Mouse (Mus musculus) liver (tissue): ENCODE results near the gene Tmem270.

Source experiments
- DNase-seq: peaks from one replicate; pipeline ENCODE4 v3.0.0-alpha.2; 2020; ENCODE audit warnings: mixed read lengths

Tmem270 gene

GRCm38 (mm10) chr5:134876801-134877200 lies 29.7 kb downstream of the Tmem270 start:
- DNase-seq: no peak

GRCm38 (mm10) chr5:134875245-134875644 lies 31.3 kb downstream of the Tmem270 start:
- DNase-seq: no peak

- no peak for DNase-seq
These were observed 32.3 kb downstream of the Tmem270 start for GRCm38 (mm10) chr5:134873956-134874879.

- DNase-seq: no peak
These were observed 33.5 kb downstream of the Tmem270 start for GRCm38 (mm10) chr5:134873034-134873433.

- DNase-seq: no peak
These were observed 33.9 kb downstream of the Tmem270 start for GRCm38 (mm10) chr5:134872597-134872996.

- no peak for DNase-seq
These were observed 38.0 kb downstream of the Tmem270 start for GRCm38 (mm10) chr5:134868506-134868905.

GRCm38 (mm10) chr5:134867320-134868144 lies 39.0 kb downstream of the Tmem270 start:
- no peak for DNase-seq

GRCm38 (mm10) chr5:134865158-134865557 lies 41.4 kb downstream of the Tmem270 start:
- no peak for DNase-seq

GRCm38 (mm10) chr5:134861902-134862497 lies 44.5 kb downstream of the Tmem270 start:
- no peak for DNase-seq

- no peak for DNase-seq
These were observed 47.3 kb downstream of the Tmem270 start for GRCm38 (mm10) chr5:134859193-134859592.

- no peak for DNase-seq
These were observed 48.2 kb downstream of the Tmem270 start for GRCm38 (mm10) chr5:134858378-134858777.

GRCm38 (mm10) chr5:134852873-134853272 lies 53.7 kb downstream of the Tmem270 start:
- no peak for DNase-seq
